Mouse (Mus musculus): ENCODE data around the gene Phc2. TPM values are rescaled to one million over a fixed set of nuclear protein-coding genes. Genes with fewer than 3 reads are reported as not detected.

Gene Phc2
- polyA plus RNA-seq, 1 experiment, result 64.6 TPM

- DNase-seq, result no peak
- no peak overlapping the region for H3K27ac ChIP-seq (ENCODE audit: insufficient read depth, low read depth, low read length)
- 70% methylated on average over 13 of the region's 13 CpGs for WGBS
- TF ChIP-seq POLR2A (IDR thresholded peaks at IDR 0.05; ENCODE audit: low read depth, low read length) (no peak), CTCF (conservative IDR thresholded peaks at IDR 0.05; ENCODE audit: insufficient read depth, insufficient read length, low read depth, low read length) (no peak)
- H3K4me1 ChIP-seq (ENCODE audit: control insufficient read depth, insufficient read depth, low read length), result no peaks in the 10 kb centered on the region
- H3K27me3 ChIP-seq (replicated peaks; ENCODE audit: control insufficient read depth, insufficient read depth, low read length), result no peaks in the 10 kb centered on the region
- H3K36me3 ChIP-seq (ENCODE audit: control insufficient read depth, insufficient read depth, low read length), result no peaks in the 10 kb centered on the region
- no peak overlapping the region for H3K4me3 ChIP-seq (ENCODE audit: insufficient read depth, low read depth, low read length)
Observed at GRCm38 (mm10) chr4:128768120-128768519, 113.6 kb downstream of the Phc2 start.

- TF ChIP-seq POLR2A (IDR thresholded peaks at IDR 0.05; ENCODE audit: low read depth, low read length) (no peak), CTCF (conservative IDR thresholded peaks at IDR 0.05; ENCODE audit: insufficient read depth, insufficient read length, low read depth, low read length) (no peak)
- H3K27me3 ChIP-seq (replicated peaks; ENCODE audit: control insufficient read depth, insufficient read depth, low read length), result no peaks in the 10 kb centered on the region
- no peaks in the 10 kb centered on the region for H3K4me1 ChIP-seq (ENCODE audit: control insufficient read depth, insufficient read depth, low read length)
- no peak for DNase-seq
- H3K27ac ChIP-seq (ENCODE audit: insufficient read depth, low read depth, low read length), result no peak overlapping the region
- WGBS, result 59% methylated on average over 13 of the region's 13 CpGs
- peaks cover 2% of the 10 kb centered on the region; the same call in 1 of the 2 replicates for H3K36me3 ChIP-seq (ENCODE audit: control insufficient read depth, insufficient read depth, low read length)
- H3K4me3 ChIP-seq (ENCODE audit: insufficient read depth, low read depth, low read length), result no peak overlapping the region
Observed at GRCm38 (mm10) chr4:128769569-128770355, 115.3 kb downstream of the Phc2 start.

- H3K4me3 ChIP-seq (ENCODE audit: insufficient read depth, low read depth, low read length), result no peak overlapping the region
- H3K27me3 ChIP-seq (replicated peaks; ENCODE audit: control insufficient read depth, insufficient read depth, low read length), result no peaks in the 10 kb centered on the region
- no peaks in the 10 kb centered on the region for H3K4me1 ChIP-seq (ENCODE audit: control insufficient read depth, insufficient read depth, low read length)
- TF ChIP-seq CTCF (conservative IDR thresholded peaks at IDR 0.05; ENCODE audit: insufficient read depth, insufficient read length, low read depth, low read length) (no peak), POLR2A (IDR thresholded peaks at IDR 0.05; ENCODE audit: low read depth, low read length) (no peak)
- H3K27ac ChIP-seq (ENCODE audit: insufficient read depth, low read depth, low read length), result no peak overlapping the region
- peaks cover 2% of the 10 kb centered on the region; the same call in 1 of the 2 replicates for H3K36me3 ChIP-seq (ENCODE audit: control insufficient read depth, insufficient read depth, low read length)
- DNase-seq, result no peak
- 63% methylated on average over 5 of the region's 5 CpGs for WGBS
Observed at GRCm38 (mm10) chr4:128770698-128771097, 116.2 kb downstream of the Phc2 start.

- Histone ChIP-seq H3K4me1 (ENCODE audit: control insufficient read depth, insufficient read depth, low read length) (no peaks in the 10 kb centered on the region), H3K4me3 (ENCODE audit: insufficient read depth, low read depth, low read length) (no peak overlapping the region), H3K27ac (ENCODE audit: insufficient read depth, low read depth, low read length) (no peak overlapping the region), H3K36me3 (ENCODE audit: control insufficient read depth, insufficient read depth, low read length) (peaks cover 2% of the 10 kb centered on the region; the same call in 1 of the 2 replicates), H3K27me3 (replicated peaks; ENCODE audit: control insufficient read depth, insufficient read depth, low read length) (no peaks in the 10 kb centered on the region)
- WGBS, result 72% methylated on average over 11 of the region's 11 CpGs
- TF ChIP-seq CTCF (conservative IDR thresholded peaks at IDR 0.05; ENCODE audit: insufficient read depth, insufficient read length, low read depth, low read length), result no peak
- no peak for TF ChIP-seq POLR2A (IDR thresholded peaks at IDR 0.05; ENCODE audit: low read depth, low read length)
- DNase-seq, result no peak
Observed at GRCm38 (mm10) chr4:128773820-128774219, 119.3 kb downstream of the Phc2 start.

- Histone ChIP-seq H3K4me1 (ENCODE audit: control insufficient read depth, insufficient read depth, low read length) (no peaks in the 10 kb centered on the region), H3K27ac (ENCODE audit: insufficient read depth, low read depth, low read length) (no peak overlapping the region), H3K27me3 (replicated peaks; ENCODE audit: control insufficient read depth, insufficient read depth, low read length) (no peaks in the 10 kb centered on the region), H3K36me3 (ENCODE audit: control insufficient read depth, insufficient read depth, low read length) (peaks cover 2% of the 10 kb centered on the region; the same call in 1 of the 2 replicates), H3K4me3 (ENCODE audit: insufficient read depth, low read depth, low read length) (no peak overlapping the region)
- peak; percentile 67 for DNase-seq
- no peak for TF ChIP-seq POLR2A (IDR thresholded peaks at IDR 0.05; ENCODE audit: low read depth, low read length)
- TF ChIP-seq CTCF (conservative IDR thresholded peaks at IDR 0.05; ENCODE audit: insufficient read depth, insufficient read length, low read depth, low read length), result peak; percentile 67
- 90% methylated on average over 9 of the region's 9 CpGs for WGBS
Observed at GRCm38 (mm10) chr4:128774467-128774866, 120.0 kb downstream of the Phc2 start.

GRCm38 (mm10) chr4:128776568-128777289, 122.2 kb downstream of the Phc2 start:
- Histone ChIP-seq H3K4me1 (ENCODE audit: control insufficient read depth, insufficient read depth, low read length) (no peaks in the 10 kb centered on the region), H3K36me3 (ENCODE audit: control insufficient read depth, insufficient read depth, low read length) (peaks cover 2% of the 10 kb centered on the region; the same call in 1 of the 2 replicates), H3K27me3 (replicated peaks; ENCODE audit: control insufficient read depth, insufficient read depth, low read length) (no peaks in the 10 kb centered on the region), H3K27ac (ENCODE audit: insufficient read depth, low read depth, low read length) (no peak overlapping the region), H3K4me3 (ENCODE audit: insufficient read depth, low read depth, low read length) (no peak overlapping the region)
- peak; percentile 75 for DNase-seq
- peak; percentile 87 for TF ChIP-seq CTCF (conservative IDR thresholded peaks at IDR 0.05; ENCODE audit: insufficient read depth, insufficient read length, low read depth, low read length)
- no peak for TF ChIP-seq POLR2A (IDR thresholded peaks at IDR 0.05; ENCODE audit: low read depth, low read length)
- WGBS, result 42% methylated on average over 20 of the region's 20 CpGs

GRCm38 (mm10) chr4:128777593-128777992, 123.1 kb downstream of the Phc2 start:
- DNase-seq, result no peak
- no peak for TF ChIP-seq CTCF (conservative IDR thresholded peaks at IDR 0.05; ENCODE audit: insufficient read depth, insufficient read length, low read depth, low read length)
- no peak for TF ChIP-seq POLR2A (IDR thresholded peaks at IDR 0.05; ENCODE audit: low read depth, low read length)
- no peak overlapping the region for H3K4me3 ChIP-seq (ENCODE audit: insufficient read depth, low read depth, low read length)
- H3K36me3 ChIP-seq (ENCODE audit: control insufficient read depth, insufficient read depth, low read length), result peaks cover 2% of the 10 kb centered on the region; the same call in 1 of the 2 replicates
- H3K4me1 ChIP-seq (ENCODE audit: control insufficient read depth, insufficient read depth, low read length), result no peaks in the 10 kb centered on the region
- H3K27me3 ChIP-seq (replicated peaks; ENCODE audit: control insufficient read depth, insufficient read depth, low read length), result no peaks in the 10 kb centered on the region
- WGBS, result 84% methylated on average over 11 of the region's 11 CpGs
- H3K27ac ChIP-seq (ENCODE audit: insufficient read depth, low read depth, low read length), result no peak overlapping the region

Data from kidney, adult 2 months (tissue).